Mouse (Mus musculus) myocyte (in vitro differentiated cells): Measurements from ENCODE around the gene 1810010H24Rik. TPM values are rescaled to one million over a fixed set of nuclear protein-coding genes. Genes with fewer than 3 reads are reported as not detected.
"Not testable (repeated sequence)": the region's sequence is repeated elsewhere in the genome, so short reads cannot be mapped to it uniquely, and the experiment has no call there.

ENCODE experiments used
- H3K27me3 ChIP-seq: one replicate; pipeline ENCODE4 v1.6.1; 2011; ENCODE audit not compliant: control insufficient read depth, insufficient read depth, insufficient read length
- H3K36me3 ChIP-seq: one replicate; pipeline ENCODE4 v1.6.1; 2011; ENCODE audit not compliant: control insufficient read depth, insufficient read depth
- H3K4me2 ChIP-seq: one replicate; pipeline ENCODE4 v1.6.1; 2011; ENCODE audit warnings: low read depth, control low read depth
- H3K4me3 ChIP-seq: one replicate; pipeline ENCODE4 v1.5.1; 2011; ENCODE audit warnings: mild to moderate bottlenecking, control low read depth, moderate library complexity
- H3K79me2 ChIP-seq: one replicate; pipeline ENCODE4 v1.6.1; 2011; ENCODE audit not compliant: control insufficient read depth, insufficient read depth
- H3ac ChIP-seq: one replicate; pipeline ENCODE4 v1.6.1; 2011; ENCODE audit not compliant: control insufficient read depth, insufficient read length
- CEBPB ChIP-seq: IDR thresholded peaks from 2 replicates; pipeline ENCODE4 v1.6.1; 2011; ENCODE audit warnings: mild to moderate bottlenecking, moderate library complexity; ENCODE audit not compliant: poor library complexity, insufficient read depth, severe bottlenecking
- E2F4 ChIP-seq: IDR thresholded peaks from one replicate; pipeline ENCODE4 v1.6.1; 2011; ENCODE audit warnings: mild to moderate bottlenecking, control low read depth, moderate library complexity; ENCODE audit not compliant: insufficient read depth
- MAX ChIP-seq: IDR thresholded peaks from one replicate; pipeline ENCODE4 v1.6.1; 2011; ENCODE audit warnings: low read depth, mild to moderate bottlenecking, control low read depth
- MYOD1 ChIP-seq, 3 experiments: IDR thresholded peaks; one replicate each; pipeline ENCODE4 v1.6.1; 2011; ENCODE audit warnings: control low read depth in 2 of 3, low read depth in 2 of 3, mild to moderate bottlenecking in 2 of 3, moderate library complexity in 1 of 3; ENCODE audit not compliant: insufficient read length in 2 of 3, control insufficient read depth in 1 of 3
- MYOG ChIP-seq, 3 experiments: IDR thresholded peaks; one replicate each; pipeline ENCODE4 v1.6.1; 2011; ENCODE audit warnings: control low read depth in 2 of 3, low read depth in 2 of 3, mild to moderate bottlenecking in 2 of 3; ENCODE audit not compliant: insufficient read length in 2 of 3, control insufficient read depth in 1 of 3, insufficient read depth in 1 of 3
- POLR2A ChIP-seq: IDR thresholded peaks from one replicate; pipeline ENCODE4 v1.6.1; 2011; ENCODE audit warnings: low read depth, mild to moderate bottlenecking, control low read depth, moderate library complexity; ENCODE audit not compliant: insufficient read length
- POLR2AphosphoS2 ChIP-seq: IDR thresholded peaks from one replicate; pipeline ENCODE4 v1.6.1; 2011; ENCODE audit warnings: low read depth, control low read depth; ENCODE audit not compliant: insufficient read length
- REST ChIP-seq: IDR thresholded peaks from one replicate; pipeline ENCODE4 v1.6.1; 2011; ENCODE audit warnings: mild to moderate bottlenecking, control low read depth, moderate library complexity; ENCODE audit not compliant: insufficient read depth, insufficient read length
- SRF ChIP-seq: IDR thresholded peaks from one replicate; pipeline ENCODE4 v1.6.1; 2011; ENCODE audit warnings: low read depth; ENCODE audit not compliant: control insufficient read depth, insufficient read length
- TCF12 ChIP-seq: IDR thresholded peaks from one replicate; pipeline ENCODE4 v1.6.1; 2011; ENCODE audit warnings: mild to moderate bottlenecking, control low read depth; ENCODE audit not compliant: poor library complexity, insufficient read depth, severe bottlenecking
- USF1 ChIP-seq: IDR thresholded peaks from one replicate; pipeline ENCODE4 v1.6.1; 2011; ENCODE audit warnings: low read depth, mild to moderate bottlenecking, control low read depth, moderate library complexity
- polyA plus RNA-seq: library from polyadenylated mRNA; unstranded; fragments of >200 nt; fragmentation: generic; extraction: Trizol; gene quantifications from one replicate; pipeline ENCODE4 v1.2.1, GENCODE M21; 2012; ENCODE audit warnings: missing spikeins

Gene 1810010H24Rik
- polyA plus RNA-seq, 1 experiment = 2.5 TPM

- Histone ChIP-seq H3K27me3 (no peaks in the 10 kb centered on the region), H3K79me2 (no peaks in the 10 kb centered on the region), H3K36me3 (no peaks in the 10 kb centered on the region), H3K4me3 (no peak overlapping the region), H3K4me2 (no peak overlapping the region), H3ac (no peak overlapping the region)
- TF ChIP-seq POLR2AphosphoS2 (no peak), MAX (no peak), TCF12 (no peak), E2F4 (no peak), POLR2A (no peak), CEBPB (no peak), USF1 (no peak), SRF (no peak), MYOG (IDR thresholded peaks at IDR 0.05; ENCODE audit: control insufficient read depth in 1 of 3, insufficient read depth in 1 of 3, insufficient read length in 2 of 3, low read depth in 2 of 3) (no peak), REST (no peak)
Observed at GRCm38 (mm10) chr11:107014597-107015309, 10.7 kb upstream of the 1810010H24Rik start.

GRCm38 (mm10) chr11:107015535-107016187 is 9.8 kb upstream of the 1810010H24Rik start:
- not testable (repeated sequence) for H3ac ChIP-seq, H3K27me3 ChIP-seq, H3K36me3 ChIP-seq, H3K79me2 ChIP-seq, H3K4me2 ChIP-seq, H3K4me3 ChIP-seq

GRCm38 (mm10) chr11:107016893-107017292 is 8.6 kb upstream of the 1810010H24Rik start:
- no peaks in the 10 kb centered on the region for H3K27me3 ChIP-seq
- TF ChIP-seq USF1 (no peak), MYOD1 (IDR thresholded peaks at IDR 0.05; ENCODE audit: control insufficient read depth in 1 of 3, insufficient read length in 2 of 3, low read depth in 2 of 3) (no peak), CEBPB (no peak), POLR2AphosphoS2 (no peak), TCF12 (no peak), REST (no peak)
- no peak overlapping the region for H3ac ChIP-seq
- no peak overlapping the region for H3K4me2 ChIP-seq
- H3K4me3 ChIP-seq = no peak overlapping the region
- no peaks in the 10 kb centered on the region for H3K36me3 ChIP-seq
- no peaks in the 10 kb centered on the region for H3K79me2 ChIP-seq

GRCm38 (mm10) chr11:107017339-107017886 is 8.1 kb upstream of the 1810010H24Rik start:
- no peaks in the 10 kb centered on the region for H3K79me2 ChIP-seq
- no peak overlapping the region for H3K4me3 ChIP-seq
- no peak for TF ChIP-seq POLR2AphosphoS2
- H3ac ChIP-seq = no peak overlapping the region
- H3K27me3 ChIP-seq = no peaks in the 10 kb centered on the region
- no peaks in the 10 kb centered on the region for H3K36me3 ChIP-seq
- no peak overlapping the region for H3K4me2 ChIP-seq

GRCm38 (mm10) chr11:107018606-107019005 is 6.9 kb upstream of the 1810010H24Rik start:
- H3K4me3 ChIP-seq = no peak overlapping the region
- TF ChIP-seq MAX (no peak), E2F4 (no peak)
- H3ac ChIP-seq = no peak overlapping the region
- H3K27me3 ChIP-seq = no peaks in the 10 kb centered on the region
- no peaks in the 10 kb centered on the region for H3K79me2 ChIP-seq
- H3K4me2 ChIP-seq = no peak overlapping the region
- H3K36me3 ChIP-seq = no peaks in the 10 kb centered on the region

GRCm38 (mm10) chr11:107019318-107019717 is 6.2 kb upstream of the 1810010H24Rik start:
- Histone ChIP-seq H3ac (no peak overlapping the region), H3K36me3 (no peaks in the 10 kb centered on the region), H3K79me2 (no peaks in the 10 kb centered on the region), H3K4me3 (no peak overlapping the region), H3K27me3 (no peaks in the 10 kb centered on the region), H3K4me2 (no peak overlapping the region)
- TF ChIP-seq TCF12 (no peak), MYOD1 (IDR thresholded peaks at IDR 0.05; ENCODE audit: control insufficient read depth in 1 of 3, insufficient read length in 2 of 3, low read depth in 2 of 3) (no peak)

- H3ac ChIP-seq, H3K4me2 ChIP-seq, H3K79me2 ChIP-seq, H3K4me3 ChIP-seq, H3K36me3 ChIP-seq, H3K27me3 ChIP-seq: not testable (repeated sequence)
Observed at GRCm38 (mm10) chr11:107019722-107020121, 5.8 kb upstream of the 1810010H24Rik start.
